Mouse (Mus musculus) 3T3-L1 (cell line): ENCODE measurements around the gene Atp6v1c2.

ENCODE experiments used
- DNase-seq: peaks from one replicate; pipeline ENCODE4 v3.0.0-alpha.2; 2015; ENCODE audit warnings: low read depth, low spot score

Gene Atp6v1c2

DNA sequence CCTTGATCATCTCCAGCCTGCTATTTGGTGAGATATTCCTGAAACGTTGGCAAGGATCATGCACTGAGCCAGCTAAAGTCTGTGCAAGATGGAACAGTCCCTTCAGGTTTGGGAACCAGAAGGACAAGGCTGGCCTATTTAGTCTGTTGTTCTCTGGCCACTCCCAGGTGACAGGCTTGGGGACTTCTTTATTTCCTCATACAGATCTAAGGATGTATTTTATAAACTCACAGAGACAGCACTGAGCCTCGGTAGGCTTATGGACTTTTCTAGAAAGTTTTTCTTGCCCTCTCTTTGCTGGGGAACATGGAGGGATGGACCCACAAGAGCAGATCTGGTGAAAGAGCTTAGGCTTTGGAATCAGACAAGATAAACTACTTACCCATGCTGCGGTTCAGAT lies at the start of gene Atp6v1c2:
Atp6v1c2 (minus strand) TSS at position 101 of the 400 bp plus-strand sequence.
- DNase-seq, result no peak

DNA sequence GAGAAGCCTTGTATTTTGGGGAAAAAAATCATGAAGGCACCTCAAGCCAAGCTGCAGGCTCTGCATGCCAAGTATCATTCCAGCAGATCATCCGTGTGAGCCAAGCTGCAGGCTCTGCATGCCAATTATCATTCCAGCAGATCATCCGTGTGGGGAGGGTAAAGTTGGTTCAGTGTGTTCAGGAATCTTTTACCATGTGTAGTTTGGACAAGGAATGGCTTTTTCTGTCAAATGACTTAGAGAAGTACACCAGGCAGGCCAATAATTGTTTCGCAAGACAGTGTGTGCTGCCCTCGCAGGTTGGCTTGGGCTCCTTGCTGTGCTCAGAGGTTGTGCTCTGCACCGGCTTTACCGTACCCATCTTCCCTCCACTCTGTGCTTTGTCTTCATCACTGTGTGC lies 47.4 kb upstream of the Atp6v1c2 start:
- no peak for DNase-seq

DNA sequence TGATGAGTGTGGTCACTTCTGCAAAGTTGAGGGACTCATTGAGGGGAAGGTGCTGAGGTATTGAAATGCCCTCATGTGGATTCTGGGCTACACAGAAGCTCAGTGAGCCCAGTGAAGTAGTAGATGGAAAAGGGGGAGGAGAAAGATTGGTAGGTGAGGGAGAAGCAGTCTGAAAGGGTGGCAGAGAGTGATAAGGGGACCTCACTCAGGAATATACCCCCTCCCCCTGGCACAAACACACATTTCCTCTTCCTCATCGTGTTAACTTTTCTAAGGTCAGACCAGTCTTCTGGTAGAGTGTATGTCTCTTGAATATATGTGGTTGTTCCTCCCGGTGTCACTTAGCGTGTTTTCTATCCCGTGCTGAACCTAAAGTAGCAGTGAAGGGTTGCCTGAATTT lies 46.1 kb upstream of the Atp6v1c2 start:
- no peak for DNase-seq

DNA sequence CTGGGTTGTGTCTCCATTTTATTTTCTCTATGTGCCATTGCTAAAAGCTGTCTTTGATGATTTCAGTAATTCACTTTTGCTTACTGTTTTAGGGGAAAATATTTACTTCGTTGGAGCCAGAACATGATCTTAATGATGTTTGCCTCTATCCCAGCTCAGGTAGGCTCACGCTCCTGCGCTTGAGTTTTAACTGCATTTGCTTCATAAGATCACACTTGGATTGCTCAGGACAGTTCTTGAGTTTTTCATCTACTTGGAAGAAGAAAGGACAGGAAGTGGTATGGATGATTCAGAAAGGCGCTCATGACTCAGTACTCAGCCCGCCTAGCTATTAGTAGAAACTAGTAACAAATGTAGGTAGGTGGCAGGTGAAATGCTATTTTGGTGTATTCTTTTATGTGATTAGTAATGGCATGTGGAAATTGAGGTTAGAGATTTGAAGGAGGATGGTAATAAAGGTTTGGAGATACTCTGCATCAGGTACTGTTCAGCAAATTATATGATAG lies 44.4 kb upstream of the Atp6v1c2 start:
- peak; percentile 12 for DNase-seq

DNA sequence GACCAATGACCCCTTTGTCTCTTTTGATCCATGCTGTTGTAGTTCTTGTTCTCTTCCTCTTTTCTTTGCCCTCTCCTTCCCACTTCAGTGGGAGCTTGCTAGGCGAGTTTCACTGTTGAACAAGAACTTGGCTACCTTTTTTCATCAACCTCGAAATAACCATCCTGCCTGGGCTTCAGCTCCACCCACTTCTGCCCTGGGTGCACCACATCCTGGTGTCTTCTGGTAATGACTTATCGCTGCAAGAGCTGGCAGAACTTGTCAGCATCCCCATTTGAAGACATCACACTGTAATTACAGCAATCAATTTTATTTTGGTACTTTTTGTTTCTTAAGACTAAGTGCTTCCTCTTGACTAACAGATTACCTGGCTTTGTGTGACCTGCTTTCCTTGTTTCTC lies 43.5 kb upstream of the Atp6v1c2 start:
- no peak for DNase-seq

DNA sequence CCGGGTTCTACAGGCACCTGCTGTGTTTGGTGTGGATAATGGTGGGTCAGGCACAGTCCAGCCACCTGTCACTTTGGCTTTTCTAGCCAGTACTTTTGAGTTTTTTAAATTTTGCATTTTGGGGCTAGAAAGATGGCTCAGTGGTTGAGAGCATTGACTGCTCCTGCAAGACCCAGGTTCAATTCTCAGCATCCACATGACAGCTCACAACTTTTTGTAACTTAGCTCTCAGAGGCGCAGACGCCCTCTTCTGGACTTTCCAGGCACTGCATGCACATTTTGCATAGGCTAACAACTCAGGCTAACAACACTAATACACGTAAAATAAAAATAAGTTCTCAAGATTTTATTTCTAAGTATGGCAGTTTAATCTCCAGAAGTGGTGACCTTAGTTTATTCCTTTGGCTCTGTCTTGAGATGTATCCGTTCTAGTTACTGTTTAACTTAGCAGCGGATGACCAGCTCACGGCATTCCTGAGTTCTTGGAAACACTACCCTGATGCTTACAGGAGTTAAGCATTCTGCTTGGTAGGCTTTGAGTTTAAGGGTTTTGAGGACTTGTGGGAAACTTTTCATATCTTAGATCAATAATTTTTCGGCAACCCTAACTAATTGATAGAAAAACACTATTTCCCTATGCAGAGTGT lies 42.6 kb upstream of the Atp6v1c2 start:
- DNase-seq, result peak; percentile 27

DNA sequence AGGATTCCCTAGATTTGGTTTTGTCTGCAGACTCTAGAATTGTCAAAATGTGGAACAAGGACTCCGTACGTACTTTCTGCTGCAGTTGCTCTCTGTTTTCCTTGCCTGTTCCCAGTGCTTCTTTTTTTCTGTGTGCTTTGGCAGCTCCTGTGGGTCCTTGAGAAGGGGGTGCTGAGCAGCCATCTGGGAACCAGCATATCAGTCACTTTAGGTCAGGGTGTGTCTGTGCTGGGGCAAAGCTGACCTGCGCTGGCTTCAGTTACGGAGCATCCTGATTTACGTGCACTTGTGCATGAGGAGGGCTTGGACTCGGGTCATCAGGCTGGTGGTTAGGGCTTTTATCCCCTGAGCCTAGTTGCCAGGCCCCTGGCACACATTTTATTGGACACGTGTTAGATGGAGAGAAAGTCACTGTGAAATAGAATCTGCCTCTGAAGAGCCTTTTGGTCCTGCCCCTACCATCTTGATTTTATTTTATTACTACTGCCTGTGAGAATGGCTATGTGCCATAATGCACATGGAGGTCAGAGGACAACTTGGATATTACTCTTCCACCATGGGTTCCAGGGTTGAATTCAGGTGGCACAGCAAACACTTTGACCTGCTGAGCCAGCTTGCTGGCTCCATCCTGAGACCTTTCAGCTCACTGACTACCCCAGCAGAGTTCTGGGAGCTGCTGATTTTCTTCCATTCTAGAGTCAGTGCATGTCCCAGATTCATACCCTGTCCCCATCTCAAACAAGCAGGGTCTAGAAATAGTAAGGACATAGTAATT lies 40.6 kb upstream of the Atp6v1c2 start:
- DNase-seq, result no peak

DNA sequence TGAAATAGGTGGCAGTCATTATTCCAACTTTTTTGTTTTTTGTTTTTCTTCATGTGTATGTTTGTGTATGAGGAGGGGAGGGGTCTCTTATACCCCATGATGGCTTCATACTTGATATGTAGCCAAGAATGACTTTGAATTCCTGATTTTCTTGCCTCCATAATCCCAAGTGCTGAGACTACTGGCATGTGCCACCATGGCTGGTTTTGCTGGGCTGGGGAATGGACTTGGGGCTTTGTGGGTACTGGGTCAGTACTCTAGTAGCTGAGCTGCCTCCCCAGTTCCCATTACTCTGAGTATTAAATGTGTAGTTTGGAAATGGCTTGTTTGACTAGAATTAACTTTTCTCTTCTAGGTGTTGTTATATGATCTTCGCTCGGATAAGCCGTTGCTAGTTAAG lies 40.0 kb upstream of the Atp6v1c2 start:
- no peak for DNase-seq

DNA sequence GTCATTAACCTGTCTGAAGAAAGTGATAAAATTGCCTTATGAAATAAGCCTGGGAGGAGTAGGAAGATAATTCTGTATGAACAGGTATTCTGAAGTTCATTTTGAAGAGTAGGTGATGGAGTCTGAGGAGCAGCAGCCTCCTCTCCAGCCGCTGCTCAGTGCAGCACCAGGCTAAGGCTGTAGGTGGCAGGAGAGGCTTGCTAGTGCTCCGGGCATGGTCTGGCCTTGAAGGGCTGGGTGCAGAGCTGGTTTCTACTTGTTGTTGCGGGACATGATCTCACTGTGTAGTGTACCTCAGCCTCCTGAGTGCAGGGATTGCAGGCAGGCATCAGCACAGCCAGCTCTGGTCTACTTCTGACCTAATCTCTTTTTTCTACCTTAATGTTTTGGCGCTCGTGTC lies 37.8 kb upstream of the Atp6v1c2 start:
- peak; percentile 68 for DNase-seq

DNA sequence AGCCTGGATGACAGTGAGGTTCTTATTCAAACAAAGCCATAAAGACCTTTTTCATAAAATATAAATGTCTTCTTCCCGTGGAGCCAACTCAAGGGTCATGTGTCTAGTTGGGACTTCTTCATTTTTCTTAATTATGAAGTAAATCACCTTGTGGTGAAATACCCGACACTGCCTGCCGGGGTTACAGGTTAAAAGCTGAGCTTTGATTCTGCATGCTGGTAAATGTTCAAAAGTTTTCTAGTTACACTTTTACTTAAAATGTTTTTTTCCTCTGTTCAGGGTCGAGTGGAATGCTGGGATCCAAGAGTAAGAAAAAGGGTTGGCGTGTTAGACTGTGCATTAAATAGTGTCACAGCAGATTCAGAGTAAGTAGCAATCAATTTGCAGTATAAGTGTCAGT lies 33.2 kb upstream of the Atp6v1c2 start:
- no peak for DNase-seq

DNA sequence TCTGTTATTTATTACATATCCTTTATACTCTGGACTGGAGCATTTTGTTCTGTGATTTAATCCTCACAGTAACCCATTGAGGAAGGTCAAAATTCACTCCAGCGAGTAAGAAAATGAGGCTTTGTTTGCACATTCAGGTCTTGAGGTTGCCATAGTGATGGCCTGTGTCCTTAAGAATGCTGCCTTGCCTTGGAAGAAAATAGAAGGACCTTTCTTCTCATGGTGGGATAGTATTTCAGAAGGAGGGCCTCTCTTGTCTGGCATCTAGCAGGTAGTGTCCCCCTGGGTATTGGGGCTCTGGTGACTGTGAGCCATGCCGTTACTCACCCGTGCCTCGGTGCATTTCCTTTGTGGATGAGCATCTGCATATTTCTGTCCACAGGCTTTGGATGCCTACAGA lies 31.5 kb upstream of the Atp6v1c2 start:
- no peak for DNase-seq

DNA sequence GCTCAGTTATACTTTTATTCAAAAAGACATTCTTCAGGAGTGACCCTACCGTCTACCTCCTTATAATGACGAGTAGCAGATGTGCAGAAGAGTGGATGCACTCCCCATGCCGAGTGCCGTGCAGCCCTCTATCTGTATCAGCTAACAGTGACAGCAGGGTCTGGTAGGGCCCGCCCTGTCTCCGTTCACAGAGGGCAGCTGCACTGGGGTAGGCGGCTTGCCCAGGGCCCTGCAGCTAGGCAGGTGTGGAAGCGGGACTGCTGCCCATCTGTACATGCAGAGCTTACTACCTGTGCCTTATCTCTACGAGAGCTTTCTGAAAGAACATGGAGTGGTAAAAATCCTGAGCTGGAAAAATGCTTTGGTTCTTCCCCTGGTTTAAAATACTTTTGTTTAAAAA lies 30.9 kb upstream of the Atp6v1c2 start:
- DNase-seq, result no peak

DNA sequence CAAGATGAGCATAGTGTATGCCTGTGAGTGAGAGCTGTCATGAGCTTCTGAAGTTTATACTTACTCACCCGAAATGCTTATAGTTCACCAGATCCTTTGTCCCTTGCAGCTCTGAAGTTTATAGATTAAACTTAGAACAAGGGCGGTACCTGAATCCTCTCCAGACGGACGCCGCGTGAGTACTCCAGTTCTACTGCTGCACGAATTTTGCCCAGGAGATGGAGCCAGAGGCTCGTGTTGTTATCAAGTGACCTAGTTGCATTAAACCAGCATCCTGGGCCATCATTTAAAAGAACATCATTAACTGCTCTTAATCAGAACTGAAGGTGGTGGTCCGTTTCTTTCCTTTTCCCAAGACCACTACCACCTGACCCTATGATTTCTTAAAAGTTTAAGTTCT lies 29.8 kb upstream of the Atp6v1c2 start:
- DNase-seq, result peak; percentile 47

DNA sequence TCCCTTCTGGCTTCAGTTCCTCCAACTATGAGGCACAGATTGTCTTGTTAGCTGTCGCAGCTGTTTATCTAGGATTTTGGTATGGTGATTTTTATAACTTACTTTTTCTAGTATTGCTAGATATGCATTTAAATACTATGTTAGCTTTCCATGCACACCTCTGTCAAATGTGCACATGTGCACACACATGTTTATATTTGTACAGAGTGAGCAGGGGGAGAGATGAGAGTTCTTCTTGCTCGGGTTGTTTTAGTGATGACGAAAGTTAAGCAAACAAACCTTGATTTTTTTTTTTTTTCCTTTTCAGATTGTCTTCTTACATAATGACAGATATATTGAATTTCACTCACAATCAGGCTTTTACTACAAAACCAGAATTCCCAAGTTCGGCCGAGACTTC lies 28.6 kb upstream of the Atp6v1c2 start:
- no peak for DNase-seq

DNA sequence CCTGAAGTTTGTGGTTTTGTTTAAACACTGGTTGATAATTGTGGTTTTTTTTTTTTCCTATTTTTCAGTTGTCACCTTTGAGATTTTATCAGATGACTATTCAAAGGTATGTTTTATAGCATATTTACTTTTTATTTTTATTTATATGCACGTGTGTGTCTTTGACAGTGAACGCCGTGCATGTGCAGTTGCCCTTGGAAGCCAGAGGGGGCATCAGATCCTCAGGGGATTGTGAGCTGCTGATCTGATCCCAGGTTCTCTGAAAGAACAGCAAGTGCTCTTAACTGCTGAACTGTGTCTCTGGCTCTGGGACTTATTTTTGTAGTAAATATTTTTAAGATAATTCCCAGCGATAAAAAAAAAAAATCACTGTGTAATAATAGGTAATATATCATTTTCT lies 27.7 kb upstream of the Atp6v1c2 start:
- peak; percentile 58 for DNase-seq

DNA sequence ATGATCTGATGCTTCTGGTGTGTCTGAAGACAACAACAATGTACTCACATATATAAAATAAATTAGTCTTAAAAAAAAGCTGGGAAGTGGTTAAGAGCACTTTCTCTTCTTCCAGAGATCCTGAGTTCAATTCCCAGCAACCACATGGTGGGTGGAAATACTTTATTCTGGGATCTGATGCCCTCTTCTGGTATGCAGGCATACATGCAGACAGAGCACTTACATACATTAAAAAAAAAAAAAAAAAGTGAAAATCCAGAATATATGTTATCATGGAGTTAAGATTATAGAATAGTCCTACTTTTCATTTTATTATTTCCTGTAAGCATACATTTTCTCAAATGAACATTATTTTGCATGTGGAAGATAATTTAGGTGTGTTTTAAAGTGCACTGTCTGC lies 20.9 kb upstream of the Atp6v1c2 start:
- peak; percentile 57 for DNase-seq

DNA sequence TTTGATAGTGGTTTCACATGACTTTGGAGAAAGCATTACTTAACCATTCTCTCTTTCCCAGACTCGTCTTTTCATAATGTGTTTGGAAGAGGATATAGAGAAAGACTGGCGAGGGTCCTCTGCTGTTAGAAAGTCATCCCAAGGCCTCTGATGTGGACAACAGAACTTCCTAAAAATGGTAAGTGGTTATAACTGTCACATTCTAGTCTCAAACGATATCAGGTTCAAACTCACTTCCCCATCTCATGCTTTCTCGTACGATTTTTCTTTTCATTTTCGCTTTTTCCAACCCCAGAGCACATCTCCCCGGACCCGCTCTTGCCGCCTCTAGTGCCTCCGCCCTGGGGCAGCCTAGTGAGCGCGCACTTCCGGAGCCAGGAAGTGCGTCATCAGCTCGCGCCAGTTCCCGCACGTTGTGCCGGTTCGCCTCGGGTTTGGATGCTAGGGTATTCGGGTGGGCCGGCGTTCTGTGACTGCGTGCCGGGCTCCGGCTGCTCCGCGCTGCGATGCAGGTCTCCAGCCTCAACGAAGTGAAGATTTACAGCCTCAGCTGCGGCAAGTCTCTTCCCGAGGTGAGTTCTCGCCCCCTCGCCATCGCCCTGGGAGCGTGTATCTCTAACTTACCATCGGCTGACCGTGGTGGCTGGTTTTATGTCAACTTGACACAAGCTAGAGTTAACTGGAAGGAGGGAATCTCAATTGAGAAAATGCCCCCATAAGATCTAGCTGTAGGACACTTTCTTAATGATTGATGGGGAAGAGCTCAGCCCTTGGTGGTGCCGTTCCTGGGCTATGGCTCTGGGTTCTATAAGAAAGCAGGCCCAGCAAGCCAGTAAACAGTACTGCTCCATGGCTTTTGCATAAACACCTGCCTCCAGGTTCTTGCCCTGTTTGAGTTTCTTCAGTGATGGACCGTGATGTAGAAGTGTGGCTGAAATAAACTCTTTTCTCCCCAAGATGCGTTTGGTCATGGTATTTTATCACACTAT lies 19.2 kb upstream of the Atp6v1c2 start, which contains the start of gene Nol10:
Nol10 (plus strand) TSS at position 411 of the 989 bp plus-strand sequence.
- DNase-seq, result peak; percentile 90

DNA sequence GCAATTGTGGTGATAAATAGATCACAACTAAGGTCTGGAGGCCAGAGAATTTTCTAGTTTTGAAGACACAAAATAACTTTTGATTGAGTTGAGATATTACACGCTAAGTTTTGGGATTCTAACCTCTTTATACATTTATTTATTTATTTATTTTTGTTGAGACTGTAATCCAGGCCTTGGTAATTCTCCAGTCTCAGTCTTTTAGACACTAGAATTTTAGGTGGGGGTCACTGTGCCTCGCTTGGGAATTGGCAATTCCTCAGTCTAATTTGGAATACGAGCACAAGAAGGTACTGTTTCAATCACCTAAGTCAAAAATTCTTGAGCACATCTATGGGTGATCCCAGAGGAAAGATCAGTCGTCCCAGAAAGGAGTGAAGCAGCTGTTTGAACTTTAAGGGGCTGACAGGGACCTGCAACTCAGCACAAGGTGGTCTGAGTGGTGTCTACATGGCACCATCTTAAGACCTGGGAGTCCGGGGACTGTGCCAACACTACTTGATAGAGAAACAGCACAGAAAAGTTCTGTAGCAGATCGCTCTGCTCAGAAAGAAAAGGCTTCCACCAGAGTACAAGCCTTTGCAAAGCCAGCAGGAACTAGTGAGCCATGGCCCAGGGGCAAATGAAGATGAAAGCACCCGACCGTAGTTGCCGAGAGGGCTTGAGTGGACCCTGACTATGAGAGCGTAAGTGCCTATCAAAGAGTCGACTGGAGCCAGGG lies 18.3 kb upstream of the Atp6v1c2 start:
- no peak for DNase-seq

DNA sequence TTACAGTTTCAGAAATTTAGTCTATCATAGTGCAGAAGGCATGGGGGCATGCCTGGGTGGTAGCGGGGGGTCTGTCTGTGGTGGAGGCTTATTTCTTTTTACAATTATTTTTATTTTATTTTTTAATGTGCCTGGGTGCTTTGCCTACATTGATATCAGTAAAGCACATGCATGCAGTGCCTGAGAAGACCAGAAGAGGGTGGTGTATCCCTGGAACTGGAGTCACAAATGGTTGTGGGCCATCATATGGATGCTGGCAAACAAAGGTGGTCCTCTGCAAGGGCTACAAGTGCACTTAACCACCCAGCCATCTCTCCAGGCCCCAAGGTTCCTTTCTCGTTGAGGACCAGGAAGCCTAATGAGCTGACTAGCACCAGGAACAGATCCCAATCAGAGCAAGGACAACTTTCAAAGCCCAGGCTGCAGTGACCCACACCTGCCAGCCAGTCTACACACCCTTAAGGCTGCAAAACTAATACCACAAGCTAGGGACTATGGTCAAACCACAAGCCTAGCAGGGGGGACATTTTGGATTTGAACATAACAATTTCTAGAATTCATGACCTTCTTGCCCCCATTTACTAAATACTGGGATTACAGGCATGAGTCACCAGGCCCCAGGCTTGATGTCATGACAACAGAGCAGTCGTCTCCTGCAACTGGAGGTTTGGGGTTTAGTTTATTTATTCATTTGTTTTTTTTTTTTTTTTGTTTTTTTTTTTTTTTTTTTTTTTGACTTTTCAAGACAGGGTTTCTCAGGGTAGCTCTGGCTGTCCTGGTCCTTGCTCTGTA lies 10.2 kb upstream of the Atp6v1c2 start:
- DNase-seq, result peak; percentile 80

DNA sequence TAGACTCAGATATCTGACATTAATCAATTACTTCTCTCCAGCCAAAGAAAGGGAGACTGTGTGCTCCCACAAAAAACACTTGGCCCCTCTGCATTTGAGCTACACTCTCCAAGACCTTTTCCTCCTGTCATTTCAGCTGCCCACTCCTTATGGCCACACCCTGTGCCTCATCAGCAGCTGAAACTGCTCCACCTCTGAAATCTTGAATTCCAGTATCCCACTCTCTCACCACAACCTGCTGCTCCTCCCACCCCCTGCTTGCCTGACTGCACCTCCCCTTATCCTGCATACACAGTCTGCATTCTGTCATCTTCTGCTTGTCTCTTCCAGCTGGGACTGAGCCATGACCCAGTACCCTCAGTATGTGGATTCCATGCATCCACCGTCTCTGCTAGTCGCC lies 9.2 kb upstream of the Atp6v1c2 start:
- peak; percentile 62 for DNase-seq
